Mouse (Mus musculus): ENCODE measurements around the gene Baz2a.

DNA sequence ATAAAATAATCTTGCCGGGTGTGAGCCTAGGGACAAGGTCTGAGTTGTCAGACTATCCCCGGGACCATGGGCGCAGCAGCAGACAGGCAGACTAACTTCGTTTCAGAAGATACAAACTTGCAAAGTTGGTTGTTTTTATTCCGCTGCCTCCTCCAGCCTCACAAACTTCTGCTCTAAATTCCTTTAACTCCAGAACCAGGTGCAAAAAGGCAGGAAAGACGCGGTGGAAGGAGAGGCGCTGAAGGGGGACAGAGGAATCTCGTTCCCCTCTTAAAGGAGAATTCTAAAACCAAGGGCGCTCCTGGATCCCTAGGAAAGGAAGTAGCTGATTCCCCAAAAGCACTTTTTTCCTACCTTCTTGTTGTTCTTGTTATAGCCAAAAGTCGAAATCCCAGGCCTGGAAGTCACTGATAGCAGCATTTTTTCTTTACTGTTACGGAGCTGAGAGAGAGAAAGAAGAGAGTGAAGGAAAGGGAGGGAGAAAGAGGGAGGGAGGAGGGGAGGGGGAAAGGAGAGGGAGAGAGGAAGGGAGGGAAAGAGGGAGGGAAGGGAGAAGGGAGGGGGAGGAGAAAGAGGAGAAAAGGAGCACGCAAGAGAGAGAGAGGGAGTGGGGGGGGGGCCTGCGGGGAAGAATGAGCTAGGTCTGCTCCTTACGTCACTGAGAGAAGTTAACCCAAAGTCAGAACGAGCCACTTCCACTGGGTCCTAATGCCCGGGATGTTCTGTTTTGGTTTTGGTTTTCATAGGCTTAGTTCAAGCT is 84.8 kb downstream of the Baz2a start:
- TF ChIP-seq POLR2A (IDR thresholded peaks at IDR 0.05; ENCODE audit: low read depth, low read length) = no peak
- no peak for TF ChIP-seq CTCF (IDR thresholded peaks at IDR 0.05; ENCODE audit: extremely low read depth, insufficient read depth, insufficient read length, insufficient replicate concordance)
